Mouse (Mus musculus) small intestine, adult 2 months (tissue): ENCODE measurements around the gene Krt20. TPM values are rescaled to one million over a fixed set of nuclear protein-coding genes. Genes with fewer than 3 reads are reported as not detected.

Experiments used
- H3K27ac ChIP-seq: fragments of 200-500 bp; 2 replicates; pipeline ENCODE4 v1.5.1; 2012; ENCODE audit warnings: low read depth, low read length, control low read depth, inconsistent platforms; ENCODE audit not compliant: insufficient read depth
- H3K27me3 ChIP-seq: fragments of 200-500 bp; 2 replicates; pipeline ENCODE4 v1.6.1; 2012; ENCODE audit warnings: mild to moderate bottlenecking, moderate library complexity, low read length, inconsistent platforms; ENCODE audit not compliant: control insufficient read depth, insufficient read depth
- H3K36me3 ChIP-seq: fragments of 200-500 bp; 2 replicates; pipeline ENCODE4 v1.6.1; 2012; ENCODE audit warnings: mild to moderate bottlenecking, low read length, control low read depth, inconsistent platforms; ENCODE audit not compliant: control insufficient read depth, insufficient read depth
- H3K4me1 ChIP-seq: fragments of 200-500 bp; 2 replicates; pipeline ENCODE4 v1.6.1; 2012; ENCODE audit warnings: low read length, inconsistent platforms, mixed read lengths; ENCODE audit not compliant: control insufficient read depth, insufficient read depth, insufficient read length
- H3K4me3 ChIP-seq: fragments of 200-500 bp; 2 replicates; pipeline ENCODE4 v1.5.1; 2012; ENCODE audit warnings: low read depth, mild to moderate bottlenecking, control low read depth, inconsistent platforms, low read length, moderate library complexity
- CTCF ChIP-seq: fragments of 200-500 bp; IDR thresholded peaks from 2 replicates; pipeline ENCODE4 v1.5.1; 2012; ENCODE audit warnings: low read depth, mild to moderate bottlenecking, control low read depth, inconsistent platforms, low read length, moderate library complexity, mixed read lengths; ENCODE audit not compliant: insufficient replicate concordance, insufficient read length; ENCODE audit errors: extremely low read depth
- POLR2A ChIP-seq: fragments of 200-500 bp; IDR thresholded peaks from 2 replicates; pipeline ENCODE4 v1.6.1; 2012; ENCODE audit warnings: low read depth, mild to moderate bottlenecking, control low read depth, inconsistent platforms, low read length, moderate library complexity
- WGBS: fragments of 180-500 bp; shearing (Covaris S2); methylation state at CpG from one replicate; pipeline ENCODE4 v1.1.7; 2018; 5-methylcytosine and 5-hydroxymethylcytosine counted together
- polyA plus RNA-seq: library from polyadenylated mRNA; depleted of rRNA; stranded (reverse); fragments of >200 nt; gene quantifications from 2 replicates; pipeline ENCODE4 v1.2.3, GENCODE M21; 2012

Gene Krt20
- polyA plus RNA-seq, 1 experiment, result 951 TPM

GRCm38 (mm10) chr11:99441220-99441619 is 3.3 kb upstream of the Krt20 start:
- 13% methylated on average over 8 of the region's 8 CpGs for WGBS
- Histone ChIP-seq H3K36me3 (peaks cover 5% of the 10 kb centered on the region), H3K27ac (peak overlapping the region; percentile 98), H3K4me3 (no peak overlapping the region), H3K27me3 (no peaks in the 10 kb centered on the region), H3K4me1 (peaks cover 23% of the 10 kb centered on the region; the same call in 1 of the 2 replicates)
- TF ChIP-seq CTCF (no peak), POLR2A (no peak)

DNA sequence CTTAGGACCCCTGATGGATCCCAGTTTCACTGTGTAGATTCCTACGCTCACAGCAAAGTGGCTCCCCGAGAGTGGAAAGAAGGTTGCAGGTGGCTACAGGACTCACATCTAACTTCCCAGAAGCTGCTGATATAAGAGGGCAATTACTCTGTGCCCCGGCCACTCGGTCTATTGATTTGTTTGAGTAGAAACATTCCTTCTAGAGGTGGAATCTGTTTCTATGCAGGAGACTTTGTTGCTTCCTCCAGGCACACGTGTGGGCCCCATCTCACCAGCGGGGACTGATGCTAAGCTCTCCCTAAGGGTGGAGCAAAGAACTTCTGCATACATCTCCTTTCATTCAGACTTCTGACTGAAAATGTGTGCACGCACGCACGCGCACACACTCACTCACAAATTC is 1.5 kb upstream of the Krt20 start:
- no peaks in the 10 kb centered on the region for H3K27me3 ChIP-seq
- peaks cover 21% of the 10 kb centered on the region for H3K36me3 ChIP-seq
- 30% methylated on average over 10 of the region's 10 CpGs for WGBS
- H3K27ac ChIP-seq, result peak overlapping the region; percentile 93
- H3K4me3 ChIP-seq, result peak overlapping the region; percentile 30; the same call in 1 of the 2 replicates
- peaks cover 20% of the 10 kb centered on the region for H3K4me1 ChIP-seq
- no peak for TF ChIP-seq CTCF

DNA sequence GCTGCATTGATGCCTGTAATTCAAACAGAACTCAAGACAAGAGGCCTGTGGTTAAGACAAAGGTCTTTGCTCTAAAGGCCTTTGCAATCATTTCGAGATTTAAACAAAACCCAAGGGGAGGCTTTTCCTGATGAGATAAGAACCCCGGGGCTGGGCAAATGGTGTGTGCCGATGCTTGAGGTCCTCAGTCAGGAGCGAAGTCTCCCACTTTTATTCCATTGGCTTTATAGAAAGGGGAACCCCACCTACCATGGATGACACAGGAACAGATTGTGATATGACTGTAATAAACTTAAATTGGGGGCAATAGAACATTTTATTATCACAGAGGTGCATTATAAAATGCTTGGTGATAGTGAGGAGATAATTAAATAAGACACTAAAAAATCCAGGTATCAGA is 1.3 kb downstream of the Krt20 start:
- Histone ChIP-seq H3K27me3 (no peaks in the 10 kb centered on the region), H3K27ac (peak overlapping the region; percentile 94), H3K4me3 (peak overlapping the region; percentile 67), H3K36me3 (peaks cover 48% of the 10 kb centered on the region), H3K4me1 (peaks cover 8% of the 10 kb centered on the region)
- WGBS, result 18% methylated on average over 4 of the region's 4 CpGs
- TF ChIP-seq POLR2A, result 0 out of 2 replicates have a peak, but pooled peaks have one; percentile 13
- no peak for TF ChIP-seq CTCF

- H3K27ac ChIP-seq, result no peak overlapping the region
- H3K27me3 ChIP-seq, result no peaks in the 10 kb centered on the region
- WGBS, result 26% methylated on average over 12 of the region's 12 CpGs
- H3K36me3 ChIP-seq, result peaks cover 70% of the 10 kb centered on the region
- no peak overlapping the region for H3K4me3 ChIP-seq
- TF ChIP-seq CTCF (peak; percentile 28; the same call in 1 of the 2 replicates), POLR2A (no peak)
- peaks cover under 1% of the 10 kb centered on the region; the same call in 1 of the 2 replicates for H3K4me1 ChIP-seq
Measured at GRCm38 (mm10) chr11:99430670-99431069, 7.3 kb downstream of the Krt20 start.

- TF ChIP-seq POLR2A (no peak), CTCF (no peak)
- 0 out of 2 replicates have a peak, but pooled peaks cover 4% of the 10 kb centered on the region for H3K27me3 ChIP-seq
- no peak within 1 kb of the TSS for H3K27ac ChIP-seq
- H3K36me3 ChIP-seq, result no peaks in the 10 kb centered on the region
- no peak within 1 kb of the TSS for H3K4me3 ChIP-seq
- 79% methylated on average over 10 of the region's 10 CpGs for WGBS
- no peaks in the 10 kb centered on the region for H3K4me1 ChIP-seq
Measured at GRCm38 (mm10) chr11:99422159-99422558, 15.8 kb downstream of the Krt20 start, which contains the start of gene Krt12. Gene Krt12, minus strand, starts transcription at chr11:99422259.

DNA sequence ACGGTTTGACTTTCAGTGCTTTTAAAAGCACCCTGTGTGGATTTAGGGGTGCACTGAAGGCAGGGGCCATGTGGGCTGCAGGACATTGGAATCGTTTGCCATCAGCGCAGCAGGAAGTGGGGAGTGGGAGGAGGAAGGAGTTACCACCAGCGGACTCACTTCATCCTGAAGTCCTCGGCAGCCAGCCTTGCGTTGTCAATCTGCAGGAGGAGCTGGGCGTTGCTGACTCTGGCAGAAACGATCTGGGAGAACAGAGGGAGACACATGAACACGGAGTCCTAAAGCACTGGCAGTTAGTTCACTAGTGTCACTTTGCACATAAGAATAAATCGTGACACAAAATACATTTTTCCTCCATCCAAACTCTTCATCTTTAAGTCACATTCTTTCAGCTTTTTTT is 17.4 kb downstream of the Krt20 start:
- H3K36me3 ChIP-seq, result no peaks in the 10 kb centered on the region
- no peak for TF ChIP-seq CTCF
- no peak for TF ChIP-seq POLR2A
- WGBS, result 35% methylated on average over 10 of the region's 10 CpGs
- no peak overlapping the region for H3K4me3 ChIP-seq
- 0 out of 2 replicates have a peak, but pooled peaks cover 4% of the 10 kb centered on the region for H3K27me3 ChIP-seq
- no peak overlapping the region for H3K27ac ChIP-seq
- no peaks in the 10 kb centered on the region for H3K4me1 ChIP-seq

- peaks cover 9% of the 10 kb centered on the region; the same call in 1 of the 2 replicates for H3K4me1 ChIP-seq
- no peak for TF ChIP-seq POLR2A
- no peak for TF ChIP-seq CTCF
- H3K4me3 ChIP-seq, result no peak overlapping the region
- H3K27me3 ChIP-seq, result 0 out of 2 replicates have a peak, but pooled peaks cover 4% of the 10 kb centered on the region
- H3K36me3 ChIP-seq, result no peaks in the 10 kb centered on the region
- H3K27ac ChIP-seq, result no peak overlapping the region
- WGBS, result 75% methylated on average over 16 of the region's 16 CpGs
Measured at GRCm38 (mm10) chr11:99417819-99418218, 20.1 kb downstream of the Krt20 start.
